Mouse (Mus musculus): ENCODE measurements around the gene Pnmt. TPM values are rescaled to one million over a fixed set of nuclear protein-coding genes. Genes with fewer than 3 reads are reported as not detected.

Gene Pnmt
- polyA plus RNA-seq, 1 experiment from 2014 or later = 0.17 TPM

DNA sequence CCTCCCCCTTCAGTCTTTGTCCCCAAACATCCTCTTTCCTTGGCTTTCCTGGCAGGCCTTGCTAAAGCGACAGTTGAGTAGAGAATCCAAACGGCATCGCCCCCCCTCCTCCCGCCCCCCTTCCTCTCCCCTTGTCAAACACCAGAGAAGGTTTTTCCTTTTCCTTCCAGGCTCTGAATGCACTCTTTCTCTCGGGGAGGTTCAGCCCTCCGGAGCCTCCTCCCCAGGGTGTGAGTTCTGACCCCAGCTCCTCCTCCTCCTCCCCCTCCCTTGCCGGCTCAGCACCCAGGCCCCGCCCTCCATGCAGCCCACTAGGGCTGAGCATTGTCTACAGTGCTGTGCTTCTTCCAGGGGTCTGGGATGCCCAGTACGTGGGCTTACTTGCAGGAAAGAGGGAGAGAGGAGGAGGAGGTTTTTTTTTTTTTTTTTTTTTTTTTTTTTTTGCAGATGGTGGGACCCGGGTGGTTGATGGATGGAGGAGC lies 23.1 kb downstream of the Pnmt start:
- peaks cover 35% of the 10 kb centered on the region for H3K4me1 ChIP-seq
- peak; percentile 76 for ATAC-seq (ENCODE audit: low FRiP score)
- peak overlapping the region; percentile 40; the same call in 1 of the 2 replicates for H3K9ac ChIP-seq
- WGBS = 1% methylated on average over 10 of the region's 10 CpGs
- H3K4me2 ChIP-seq = peak overlapping the region; percentile 32
- H3K9me3 ChIP-seq = no peaks in the 10 kb centered on the region
- no peaks in the 10 kb centered on the region for H3K36me3 ChIP-seq (replicated peaks)
- H3K27ac ChIP-seq = no peak overlapping the region
- no peak overlapping the region for H3K4me3 ChIP-seq (replicated peaks)
- H3K27me3 ChIP-seq = peaks cover 48% of the 10 kb centered on the region

GRCm38 (mm10) chr11:98412273-98412796 lies 26.1 kb downstream of the Pnmt start, which contains the start of gene Erbb2:
Gene Erbb2 (plus strand): TSS chr11:98412470.
- Histone ChIP-seq H3K36me3 (replicated peaks) (no peaks in the 10 kb centered on the region), H3K9me3 (no peaks in the 10 kb centered on the region), H3K9ac (peak within 1 kb of the TSS; percentile 91), H3K27ac (peak within 1 kb of the TSS; percentile 69), H3K4me2 (peak within 1 kb of the TSS; percentile 98), H3K27me3 (peaks cover 53% of the 10 kb centered on the region), H3K4me3 (replicated peaks) (peak within 1 kb of the TSS; percentile 72), H3K4me1 (peaks cover 35% of the 10 kb centered on the region)
- peak; percentile 71 for ATAC-seq (ENCODE audit: low FRiP score)
- WGBS = 1% methylated on average over 45 of the region's 49 CpGs

DNA sequence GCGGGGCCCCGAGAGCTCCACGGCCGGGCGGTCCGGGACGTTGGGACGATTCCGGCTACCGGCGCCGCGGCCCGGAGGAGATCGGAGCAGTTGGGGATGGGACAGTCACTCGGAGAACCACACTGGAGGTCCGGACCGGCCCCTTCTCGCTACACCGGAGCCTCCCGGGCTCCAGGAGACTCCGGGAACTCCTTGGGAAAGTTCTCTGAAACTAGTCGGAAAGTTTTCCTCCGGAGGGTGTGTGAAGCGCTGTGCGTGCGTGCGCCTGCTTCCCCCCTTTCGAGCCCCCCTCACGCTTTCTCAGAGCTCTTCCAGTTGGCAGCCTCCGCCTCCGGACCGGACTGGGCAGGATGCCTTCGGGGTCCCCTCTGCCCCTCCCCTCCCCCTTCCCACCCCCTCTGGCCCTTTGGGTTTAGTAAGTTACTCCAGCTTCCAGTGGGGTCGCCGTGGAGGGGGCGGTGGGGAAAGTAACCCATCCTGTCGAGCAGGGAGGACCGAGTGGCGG lies 26.6 kb downstream of the Pnmt start:
- ATAC-seq (ENCODE audit: low FRiP score) = peak; percentile 45; the same call in 1 of the 2 replicates
- Histone ChIP-seq H3K9me3 (no peaks in the 10 kb centered on the region), H3K27ac (peak overlapping the region; percentile 69), H3K4me3 (replicated peaks) (peak overlapping the region; percentile 72), H3K4me2 (peak overlapping the region; percentile 98), H3K27me3 (peaks cover 53% of the 10 kb centered on the region), H3K9ac (peak overlapping the region; percentile 91), H3K4me1 (peaks cover 35% of the 10 kb centered on the region), H3K36me3 (replicated peaks) (no peaks in the 10 kb centered on the region)
- WGBS = 0% methylated on average over 37 of the region's 40 CpGs

DNA sequence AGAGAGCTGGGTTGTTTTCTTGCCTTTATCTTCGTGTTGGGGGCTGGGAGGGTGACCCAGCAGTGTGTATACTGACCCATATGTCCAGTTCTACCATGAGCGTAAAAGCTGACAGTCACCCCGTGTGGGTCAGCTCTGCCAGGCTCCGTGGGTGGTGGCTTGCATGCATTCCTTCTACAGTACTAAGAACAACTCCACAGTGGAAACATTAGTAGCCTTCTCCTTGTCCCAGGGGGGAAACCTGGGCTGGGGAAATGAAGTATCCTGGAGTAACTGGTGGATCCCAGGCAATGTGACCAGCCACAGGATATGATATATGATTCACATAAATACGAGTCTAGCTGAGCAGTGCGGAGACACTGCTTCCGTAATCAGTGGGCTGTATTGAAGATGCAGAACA lies 27.5 kb downstream of the Pnmt start:
- Histone ChIP-seq H3K36me3 (replicated peaks) (no peaks in the 10 kb centered on the region), H3K9me3 (no peaks in the 10 kb centered on the region), H3K4me3 (replicated peaks) (peak overlapping the region; percentile 72), H3K4me2 (peak overlapping the region; percentile 98), H3K9ac (peak overlapping the region; percentile 91; the same call in 1 of the 2 replicates), H3K27me3 (peaks cover 53% of the 10 kb centered on the region), H3K27ac (no peak overlapping the region), H3K4me1 (peaks cover 35% of the 10 kb centered on the region)
- ATAC-seq (ENCODE audit: low FRiP score) = no peak
- WGBS = 39% methylated on average over 7 of the region's 7 CpGs

DNA sequence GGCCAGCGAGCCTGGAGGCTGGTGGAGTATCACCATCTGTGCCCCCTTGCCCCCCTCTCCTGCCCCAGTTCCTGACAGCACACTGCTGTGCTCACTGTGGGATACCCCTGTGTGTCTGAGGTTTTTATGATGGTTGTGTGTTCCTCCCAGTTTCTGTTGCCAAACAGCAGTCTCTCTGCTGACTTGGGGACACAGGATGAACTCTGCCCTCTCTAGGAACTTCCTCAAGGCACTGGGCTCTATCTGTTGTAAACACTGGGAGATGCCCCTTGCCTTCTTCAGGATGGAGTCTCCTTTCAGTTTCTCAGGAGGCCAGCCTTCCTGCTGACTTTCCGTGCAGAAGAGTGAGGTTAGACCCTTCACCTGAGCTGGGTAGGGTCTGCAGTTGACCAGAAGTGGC lies 27.9 kb downstream of the Pnmt start:
- Histone ChIP-seq H3K36me3 (replicated peaks) (no peaks in the 10 kb centered on the region), H3K27ac (no peak overlapping the region), H3K27me3 (peaks cover 53% of the 10 kb centered on the region), H3K4me1 (peaks cover 30% of the 10 kb centered on the region), H3K9ac (0 out of 2 replicates have a peak overlapping the region, but pooled peaks have one; percentile 5), H3K4me2 (peak overlapping the region; percentile 98; the same call in 1 of the 2 replicates), H3K4me3 (replicated peaks) (no peak overlapping the region; the same call in 1 of the 2 replicates), H3K9me3 (no peaks in the 10 kb centered on the region)
- ATAC-seq (ENCODE audit: low FRiP score) = no peak
- 26% methylated on average over 2 of the region's 2 CpGs for WGBS

DNA sequence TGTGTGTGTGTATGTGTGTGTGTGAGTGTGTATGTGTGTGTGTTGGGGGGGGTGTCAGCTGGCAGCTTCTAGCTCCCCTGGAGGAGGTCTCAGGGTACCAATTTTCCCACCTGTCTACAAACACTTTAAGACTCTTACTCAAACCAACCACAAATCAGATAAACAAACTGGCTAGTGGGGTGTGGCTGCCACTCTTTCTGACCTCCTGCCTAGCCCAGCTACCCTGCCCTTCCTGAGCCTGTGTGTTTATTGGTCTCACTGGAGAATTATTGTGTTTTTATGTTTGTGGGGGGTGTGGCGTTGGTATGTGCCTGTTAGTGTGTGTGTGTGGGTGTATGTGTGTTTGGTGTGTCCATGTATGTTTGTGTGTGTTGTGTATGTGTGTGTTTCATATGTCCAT lies 30.8 kb downstream of the Pnmt start:
- Histone ChIP-seq H3K36me3 (replicated peaks) (no peaks in the 10 kb centered on the region), H3K9me3 (no peaks in the 10 kb centered on the region), H3K9ac (no peak overlapping the region), H3K4me2 (no peak overlapping the region), H3K4me3 (replicated peaks) (no peak overlapping the region), H3K4me1 (peaks cover 18% of the 10 kb centered on the region), H3K27me3 (peaks cover 31% of the 10 kb centered on the region), H3K27ac (no peak overlapping the region)
- WGBS = 85% methylated on average over 1 of the region's 1 CpGs
- ATAC-seq (ENCODE audit: low FRiP score) = no peak

DNA sequence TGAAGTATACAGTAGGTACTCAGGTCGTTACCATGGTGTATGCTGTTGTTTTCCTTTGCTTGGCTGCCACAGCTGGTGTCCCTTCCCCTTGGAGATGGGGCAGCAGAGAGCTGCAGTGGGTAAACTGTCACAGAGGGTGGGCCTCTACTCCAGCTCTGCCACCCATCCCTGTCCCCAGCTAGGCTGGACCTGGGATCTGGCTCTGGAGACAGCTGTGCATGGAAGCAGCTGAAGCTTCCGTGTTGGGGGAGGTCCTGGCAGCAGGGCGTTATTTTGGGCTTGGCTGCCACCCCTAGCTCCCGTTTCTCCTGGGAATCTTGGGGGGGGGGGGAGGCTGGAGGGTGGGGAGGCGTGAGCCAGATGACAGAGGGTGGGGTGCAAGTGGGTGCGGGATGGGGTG lies 32.0 kb downstream of the Pnmt start:
- 68% methylated on average over 6 of the region's 6 CpGs for WGBS

GRCm38 (mm10) chr11:98418939-98419547 lies 32.8 kb downstream of the Pnmt start:
- Histone ChIP-seq H3K4me1 (peaks cover 3% of the 10 kb centered on the region), H3K4me3 (replicated peaks) (no peak overlapping the region), H3K9me3 (no peaks in the 10 kb centered on the region), H3K4me2 (no peak overlapping the region), H3K9ac (no peak overlapping the region), H3K27ac (no peak overlapping the region), H3K27me3 (peaks cover 14% of the 10 kb centered on the region; the same call in 1 of the 2 replicates), H3K36me3 (replicated peaks) (no peaks in the 10 kb centered on the region; the same call in 1 of the 2 replicates)
- ATAC-seq (ENCODE audit: low FRiP score) = no peak
- WGBS = 81% methylated on average over 10 of the region's 10 CpGs

More for the DNA sequence above, 32.0 kb downstream of the Pnmt start:
- no peaks in the 10 kb centered on the region; the same call in 1 of the 2 replicates for H3K36me3 ChIP-seq (replicated peaks)
- H3K9me3 ChIP-seq = no peaks in the 10 kb centered on the region
- H3K4me3 ChIP-seq (replicated peaks) = no peak overlapping the region
- no peak overlapping the region for H3K27ac ChIP-seq
- no peak for ATAC-seq (ENCODE audit: low FRiP score)
- H3K9ac ChIP-seq = no peak overlapping the region
- H3K4me1 ChIP-seq = peaks cover 11% of the 10 kb centered on the region
- peaks cover 21% of the 10 kb centered on the region for H3K27me3 ChIP-seq
- no peak overlapping the region for H3K4me2 ChIP-seq

GRCm38 (mm10) chr11:98426592-98426991 lies 40.3 kb downstream of the Pnmt start:
- WGBS = 93% methylated on average over 7 of the region's 7 CpGs
- H3K36me3 ChIP-seq (replicated peaks) = peaks cover 13% of the 10 kb centered on the region; the same call in 1 of the 2 replicates
- ATAC-seq (ENCODE audit: low FRiP score) = no peak

DNA sequence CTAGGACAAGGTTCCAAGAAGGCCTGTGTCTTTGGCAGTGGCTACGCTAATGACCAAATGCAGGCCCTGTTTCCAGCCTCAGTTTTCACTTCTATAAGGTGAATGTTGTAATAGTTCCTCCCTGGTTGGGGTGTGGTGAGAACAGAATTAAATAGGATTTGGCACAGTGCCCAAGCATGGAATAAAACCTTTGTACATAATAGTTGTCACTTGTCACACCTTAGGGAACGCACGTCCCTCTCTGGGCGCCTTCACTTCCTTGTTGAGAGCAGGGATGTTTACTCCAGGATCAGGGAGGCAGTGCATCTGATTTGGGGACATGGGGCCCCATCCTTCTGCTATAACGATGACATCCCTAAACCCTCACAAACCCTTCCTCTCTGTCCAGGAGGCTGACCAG lies 42.2 kb downstream of the Pnmt start:
- H3K9ac ChIP-seq = no peak overlapping the region

More at GRCm38 (mm10) chr11:98426592-98426991, 40.3 kb downstream of the Pnmt start:
- Histone ChIP-seq H3K4me2 (no peak overlapping the region), H3K4me3 (replicated peaks) (no peak overlapping the region), H3K27ac (no peak overlapping the region), H3K4me1 (no peaks in the 10 kb centered on the region), H3K9ac (no peak overlapping the region), H3K9me3 (no peaks in the 10 kb centered on the region), H3K27me3 (no peaks in the 10 kb centered on the region)

GRCm38 (mm10) chr11:98431743-98432502 lies 45.7 kb downstream of the Pnmt start:
- H3K9ac ChIP-seq = no peak overlapping the region

More for the DNA sequence above, 42.2 kb downstream of the Pnmt start:
- no peak overlapping the region for H3K27ac ChIP-seq
- H3K4me2 ChIP-seq = no peak overlapping the region
- 87% methylated on average over 5 of the region's 5 CpGs for WGBS
- no peaks in the 10 kb centered on the region for H3K27me3 ChIP-seq
- H3K36me3 ChIP-seq (replicated peaks) = 0 out of 2 replicates have a peak, but pooled peaks cover 13% of the 10 kb centered on the region
- no peak overlapping the region for H3K4me3 ChIP-seq (replicated peaks)
- no peaks in the 10 kb centered on the region for H3K4me1 ChIP-seq
- no peaks in the 10 kb centered on the region for H3K9me3 ChIP-seq
- ATAC-seq (ENCODE audit: low FRiP score) = no peak

GRCm38 (mm10) chr11:98435723-98436122 lies 49.5 kb downstream of the Pnmt start:
- H3K36me3 ChIP-seq (replicated peaks) = peaks cover 22% of the 10 kb centered on the region
- no peak overlapping the region for H3K27ac ChIP-seq
- ATAC-seq (ENCODE audit: low FRiP score) = no peak
- no peak overlapping the region for H3K9ac ChIP-seq
- no peak overlapping the region for H3K4me3 ChIP-seq (replicated peaks)
- WGBS = 94% methylated on average over 9 of the region's 9 CpGs
- no peak overlapping the region for H3K4me2 ChIP-seq
- H3K4me1 ChIP-seq = peaks cover 9% of the 10 kb centered on the region
- no peaks in the 10 kb centered on the region for H3K9me3 ChIP-seq
- no peaks in the 10 kb centered on the region for H3K27me3 ChIP-seq

More at GRCm38 (mm10) chr11:98431743-98432502, 45.7 kb downstream of the Pnmt start:
- Histone ChIP-seq H3K4me1 (no peaks in the 10 kb centered on the region), H3K36me3 (replicated peaks) (peaks cover 27% of the 10 kb centered on the region), H3K27me3 (no peaks in the 10 kb centered on the region), H3K4me3 (replicated peaks) (no peak overlapping the region), H3K27ac (no peak overlapping the region), H3K4me2 (no peak overlapping the region), H3K9me3 (no peaks in the 10 kb centered on the region)
- ATAC-seq (ENCODE audit: low FRiP score) = no peak
- 84% methylated on average over 9 of the region's 9 CpGs for WGBS
